Mouse (Mus musculus): Measurements from ENCODE around the gene 1700001J03Rik. TPM values are rescaled to one million over a fixed set of nuclear protein-coding genes. Genes with fewer than 3 reads are reported as not detected.

1700001J03Rik gene
- polyA plus RNA-seq, 1 experiment from 2014 or later: not detected

- Histone ChIP-seq H3K4me3 (ENCODE audit: low read depth, low read length) (no peak overlapping the region), H3K4me2 (ENCODE audit: low read depth, low read length) (no peak overlapping the region), H3K9ac (replicated peaks; ENCODE audit: low read depth, low read length) (no peak overlapping the region), H3K36me3 (ENCODE audit: control insufficient read depth, insufficient read depth, low read length) (no peaks in the 10 kb centered on the region), H3K4me1 (ENCODE audit: control insufficient read depth, insufficient read depth, low read length) (peaks cover 6% of the 10 kb centered on the region), H3K27me3 (ENCODE audit: control insufficient read depth, insufficient read depth, low read length) (no peaks in the 10 kb centered on the region), H3K27ac (ENCODE audit: low read depth, low read length) (no peak overlapping the region), H3K9me3 (ENCODE audit: control insufficient read depth, low read length) (no peaks in the 10 kb centered on the region)
- ATAC-seq (ENCODE audit: low read depth): no peak
- 87% methylated on average over 5 of the region's 5 CpGs for WGBS
Observed at GRCm38 (mm10) chr5:146223786-146224185, 38.7 kb upstream of the 1700001J03Rik start.

- no peaks in the 10 kb centered on the region for H3K9me3 ChIP-seq (ENCODE audit: control insufficient read depth, low read length)
- ATAC-seq (ENCODE audit: low read depth): no peak
- peak overlapping the region; percentile 82 for H3K9ac ChIP-seq (replicated peaks; ENCODE audit: low read depth, low read length)
- H3K36me3 ChIP-seq (ENCODE audit: control insufficient read depth, insufficient read depth, low read length): peaks cover 11% of the 10 kb centered on the region
- peaks cover 6% of the 10 kb centered on the region for H3K4me1 ChIP-seq (ENCODE audit: control insufficient read depth, insufficient read depth, low read length)
- 37% methylated on average over 6 of the region's 6 CpGs for WGBS
- peak overlapping the region; percentile 68 for H3K4me3 ChIP-seq (ENCODE audit: low read depth, low read length)
- H3K27me3 ChIP-seq (ENCODE audit: control insufficient read depth, insufficient read depth, low read length): no peaks in the 10 kb centered on the region
- H3K4me2 ChIP-seq (ENCODE audit: low read depth, low read length): peak overlapping the region; percentile 81
- peak overlapping the region; percentile 97 for H3K27ac ChIP-seq (ENCODE audit: low read depth, low read length)
Observed at GRCm38 (mm10) chr5:146221722-146222121, 36.6 kb upstream of the 1700001J03Rik start.

- Histone ChIP-seq H3K9ac (replicated peaks; ENCODE audit: low read depth, low read length) (peak within 1 kb of the TSS; percentile 82), H3K4me1 (ENCODE audit: control insufficient read depth, insufficient read depth, low read length) (peaks cover 6% of the 10 kb centered on the region), H3K4me2 (ENCODE audit: low read depth, low read length) (peak within 1 kb of the TSS; percentile 81), H3K4me3 (ENCODE audit: low read depth, low read length) (peak within 1 kb of the TSS; percentile 68), H3K27ac (ENCODE audit: low read depth, low read length) (peak within 1 kb of the TSS; percentile 97), H3K27me3 (ENCODE audit: control insufficient read depth, insufficient read depth, low read length) (no peaks in the 10 kb centered on the region), H3K36me3 (ENCODE audit: control insufficient read depth, insufficient read depth, low read length) (peaks cover 12% of the 10 kb centered on the region), H3K9me3 (ENCODE audit: control insufficient read depth, low read length) (no peaks in the 10 kb centered on the region)
- WGBS: under 1% methylated on average over 67 of the region's 67 CpGs
- peak; percentile 99 for ATAC-seq (ENCODE audit: low read depth)
Observed at GRCm38 (mm10) chr5:146220879-146221714, 36.0 kb upstream of the 1700001J03Rik start, which contains the start of gene Rnf6. Gene Rnf6 (minus strand): TSS chr5:146221555.

GRCm38 (mm10) chr5:146220501-146220878, 35.4 kb upstream of the 1700001J03Rik start:
- Histone ChIP-seq H3K4me3 (ENCODE audit: low read depth, low read length) (peak overlapping the region; percentile 68), H3K9me3 (ENCODE audit: control insufficient read depth, low read length) (no peaks in the 10 kb centered on the region), H3K4me2 (ENCODE audit: low read depth, low read length) (peak overlapping the region; percentile 81), H3K4me1 (ENCODE audit: control insufficient read depth, insufficient read depth, low read length) (peaks cover 6% of the 10 kb centered on the region), H3K36me3 (ENCODE audit: control insufficient read depth, insufficient read depth, low read length) (peaks cover 18% of the 10 kb centered on the region), H3K9ac (replicated peaks; ENCODE audit: low read depth, low read length) (peak overlapping the region; percentile 82), H3K27ac (ENCODE audit: low read depth, low read length) (no peak overlapping the region), H3K27me3 (ENCODE audit: control insufficient read depth, insufficient read depth, low read length) (no peaks in the 10 kb centered on the region)
- peak; percentile 62 for ATAC-seq (ENCODE audit: low read depth)
- WGBS: 9% methylated on average over 13 of the region's 13 CpGs

GRCm38 (mm10) chr5:146205537-146205936, 20.4 kb upstream of the 1700001J03Rik start:
- Histone ChIP-seq H3K4me1 (ENCODE audit: control insufficient read depth, insufficient read depth, low read length) (no peaks in the 10 kb centered on the region), H3K27me3 (ENCODE audit: control insufficient read depth, insufficient read depth, low read length) (no peaks in the 10 kb centered on the region), H3K27ac (ENCODE audit: low read depth, low read length) (no peak overlapping the region), H3K9me3 (ENCODE audit: control insufficient read depth, low read length) (no peaks in the 10 kb centered on the region), H3K9ac (replicated peaks; ENCODE audit: low read depth, low read length) (no peak overlapping the region), H3K4me2 (ENCODE audit: low read depth, low read length) (no peak overlapping the region), H3K4me3 (ENCODE audit: low read depth, low read length) (no peak overlapping the region), H3K36me3 (ENCODE audit: control insufficient read depth, insufficient read depth, low read length) (peaks cover 52% of the 10 kb centered on the region)
- 94% methylated on average over 5 of the region's 5 CpGs for WGBS
- ATAC-seq (ENCODE audit: low read depth): no peak

GRCm38 (mm10) chr5:146203921-146204320, 18.8 kb upstream of the 1700001J03Rik start:
- Histone ChIP-seq H3K27me3 (ENCODE audit: control insufficient read depth, insufficient read depth, low read length) (no peaks in the 10 kb centered on the region), H3K4me3 (ENCODE audit: low read depth, low read length) (no peak overlapping the region), H3K4me2 (ENCODE audit: low read depth, low read length) (no peak overlapping the region), H3K9ac (replicated peaks; ENCODE audit: low read depth, low read length) (no peak overlapping the region), H3K4me1 (ENCODE audit: control insufficient read depth, insufficient read depth, low read length) (no peaks in the 10 kb centered on the region), H3K36me3 (ENCODE audit: control insufficient read depth, insufficient read depth, low read length) (peaks cover 42% of the 10 kb centered on the region), H3K27ac (ENCODE audit: low read depth, low read length) (no peak overlapping the region), H3K9me3 (ENCODE audit: control insufficient read depth, low read length) (no peaks in the 10 kb centered on the region)
- no peak for ATAC-seq (ENCODE audit: low read depth)
- 93% methylated on average over 2 of the region's 2 CpGs for WGBS

- Histone ChIP-seq H3K9me3 (ENCODE audit: control insufficient read depth, low read length) (no peaks in the 10 kb centered on the region), H3K36me3 (ENCODE audit: control insufficient read depth, insufficient read depth, low read length) (peaks cover 15% of the 10 kb centered on the region), H3K9ac (replicated peaks; ENCODE audit: low read depth, low read length) (no peak overlapping the region), H3K4me3 (ENCODE audit: low read depth, low read length) (no peak overlapping the region), H3K27ac (ENCODE audit: low read depth, low read length) (no peak overlapping the region), H3K27me3 (ENCODE audit: control insufficient read depth, insufficient read depth, low read length) (no peaks in the 10 kb centered on the region), H3K4me1 (ENCODE audit: control insufficient read depth, insufficient read depth, low read length) (no peaks in the 10 kb centered on the region), H3K4me2 (ENCODE audit: low read depth, low read length) (no peak overlapping the region)
- WGBS: 97% methylated on average over 6 of the region's 6 CpGs
- no peak for ATAC-seq (ENCODE audit: low read depth)
Observed at GRCm38 (mm10) chr5:146200580-146200979, 15.5 kb upstream of the 1700001J03Rik start.

GRCm38 (mm10) chr5:146199540-146199939, 14.4 kb upstream of the 1700001J03Rik start:
- peaks cover 12% of the 10 kb centered on the region; the same call in 1 of the 2 replicates for H3K36me3 ChIP-seq (ENCODE audit: control insufficient read depth, insufficient read depth, low read length)
- ATAC-seq (ENCODE audit: low read depth): no peak
- H3K27ac ChIP-seq (ENCODE audit: low read depth, low read length): no peak overlapping the region
- H3K4me1 ChIP-seq (ENCODE audit: control insufficient read depth, insufficient read depth, low read length): no peaks in the 10 kb centered on the region
- 88% methylated on average over 2 of the region's 2 CpGs for WGBS
- no peak overlapping the region for H3K9ac ChIP-seq (replicated peaks; ENCODE audit: low read depth, low read length)
- peaks cover 1% of the 10 kb centered on the region; the same call in 1 of the 2 replicates for H3K9me3 ChIP-seq (ENCODE audit: control insufficient read depth, low read length)
- H3K4me3 ChIP-seq (ENCODE audit: low read depth, low read length): no peak overlapping the region
- H3K27me3 ChIP-seq (ENCODE audit: control insufficient read depth, insufficient read depth, low read length): no peaks in the 10 kb centered on the region
- H3K4me2 ChIP-seq (ENCODE audit: low read depth, low read length): no peak overlapping the region

GRCm38 (mm10) chr5:146199073-146199472, 14.0 kb upstream of the 1700001J03Rik start:
- H3K9ac ChIP-seq (replicated peaks; ENCODE audit: low read depth, low read length): no peak overlapping the region
- no peak overlapping the region for H3K27ac ChIP-seq (ENCODE audit: low read depth, low read length)
- no peak overlapping the region for H3K4me3 ChIP-seq (ENCODE audit: low read depth, low read length)
- H3K9me3 ChIP-seq (ENCODE audit: control insufficient read depth, low read length): peaks cover 2% of the 10 kb centered on the region; the same call in 1 of the 2 replicates
- no peaks in the 10 kb centered on the region for H3K27me3 ChIP-seq (ENCODE audit: control insufficient read depth, insufficient read depth, low read length)
- H3K36me3 ChIP-seq (ENCODE audit: control insufficient read depth, insufficient read depth, low read length): peaks cover 9% of the 10 kb centered on the region; the same call in 1 of the 2 replicates
- H3K4me2 ChIP-seq (ENCODE audit: low read depth, low read length): no peak overlapping the region
- no peak for ATAC-seq (ENCODE audit: low read depth)
- no peaks in the 10 kb centered on the region for H3K4me1 ChIP-seq (ENCODE audit: control insufficient read depth, insufficient read depth, low read length)

Measured in neural tube, embryonic 14.5 days (tissue).